Mouse (Mus musculus) adrenal gland, adult 18-20 months (tissue): ENCODE results near the gene Mto1. TPM values are rescaled to one million over a fixed set of nuclear protein-coding genes. Genes with fewer than 3 reads are reported as not detected.
"Not testable (repeated sequence)": the region's sequence is repeated elsewhere in the genome, so short reads cannot be mapped to it uniquely, and the experiment has no call there.

Source experiments
- DNase-seq, 2 experiments: peaks; one replicate each; pipeline ENCODE4 v3.0.0; 2021 to 2022; ENCODE audit warnings: low spot score in 2 of 2
- total RNA-seq, 2 experiments: library from RNA; stranded (reverse); gene quantifications; 1 replicate in 1 of 2; 2 replicates in 1 of 2; pipeline ENCODE4 v1.2.3; 2021

Mto1 gene
- total RNA-seq, 2 experiments from 2014 or later, result 27.2 to 29.2 TPM

- no peak for DNase-seq
These were observed 27.4 kb downstream of the Mto1 start for GRCm38 (mm10) chr9:78475383-78475780.

GRCm38 (mm10) chr9:78475873-78476272 is 27.9 kb downstream of the Mto1 start:
- no peak for DNase-seq

GRCm38 (mm10) chr9:78476531-78477020 is 28.6 kb downstream of the Mto1 start:
- DNase-seq, result no peak

- DNase-seq, result no peak
These were observed 29.1 kb downstream of the Mto1 start for GRCm38 (mm10) chr9:78477021-78477551.

DNA sequence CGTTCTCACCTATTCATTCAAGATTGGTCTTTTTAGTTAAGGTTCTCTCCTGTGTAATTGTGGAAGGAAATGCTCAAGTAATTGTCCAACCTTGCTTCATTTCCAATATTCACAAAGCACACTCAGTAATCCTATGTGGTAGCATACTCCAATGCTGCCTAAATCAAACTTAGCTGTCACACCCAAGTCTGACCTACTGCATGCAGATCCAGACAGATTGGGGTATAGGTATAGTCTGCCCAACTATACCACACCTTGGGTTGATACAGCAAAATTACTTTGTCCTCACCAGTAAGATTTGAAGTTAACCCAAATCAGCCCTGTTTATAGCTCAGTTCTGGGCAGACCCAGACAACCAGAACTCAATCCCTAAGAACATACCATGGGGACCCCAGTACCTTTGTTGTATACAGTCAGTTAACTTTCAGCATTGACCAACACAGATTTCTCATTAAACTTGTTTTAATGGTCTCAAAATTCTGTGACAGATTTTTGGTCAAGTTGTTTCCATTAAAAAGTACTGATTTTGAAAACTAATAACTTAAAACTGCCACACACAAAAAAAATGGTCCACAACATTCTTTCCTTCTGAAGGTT is 30.1 kb downstream of the Mto1 start:
- not testable (repeated sequence) for DNase-seq

DNA sequence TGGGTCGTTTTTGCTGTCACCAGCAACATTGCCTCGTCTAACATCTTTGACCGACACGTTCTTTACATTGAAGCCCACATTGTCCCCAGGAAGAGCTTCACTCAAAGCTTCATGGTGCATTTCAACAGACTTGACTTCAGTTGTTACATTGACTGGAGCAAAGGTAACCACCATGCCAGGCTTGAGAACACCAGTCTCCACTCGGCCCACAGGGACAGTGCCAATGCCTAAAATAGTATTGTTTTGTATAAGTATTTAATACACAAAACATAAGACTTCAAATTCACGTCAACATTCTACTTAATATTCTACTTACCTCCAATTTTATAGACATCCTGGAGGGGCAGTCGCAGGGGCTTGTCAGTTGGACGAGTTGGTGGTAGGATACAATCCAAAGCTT is 31.3 kb downstream of the Mto1 start:
- not testable (repeated sequence) for DNase-seq

GRCm38 (mm10) chr9:78480227-78480626 is 32.2 kb downstream of the Mto1 start:
- DNase-seq, result not testable (repeated sequence)

- DNase-seq, result peak; percentile 75
These were observed 32.8 kb downstream of the Mto1 start for GRCm38 (mm10) chr9:78480706-78481358.

- DNase-seq, result peak; percentile 96 to 98
These were observed 33.7 kb downstream of the Mto1 start for GRCm38 (mm10) chr9:78481423-78482331.

DNA sequence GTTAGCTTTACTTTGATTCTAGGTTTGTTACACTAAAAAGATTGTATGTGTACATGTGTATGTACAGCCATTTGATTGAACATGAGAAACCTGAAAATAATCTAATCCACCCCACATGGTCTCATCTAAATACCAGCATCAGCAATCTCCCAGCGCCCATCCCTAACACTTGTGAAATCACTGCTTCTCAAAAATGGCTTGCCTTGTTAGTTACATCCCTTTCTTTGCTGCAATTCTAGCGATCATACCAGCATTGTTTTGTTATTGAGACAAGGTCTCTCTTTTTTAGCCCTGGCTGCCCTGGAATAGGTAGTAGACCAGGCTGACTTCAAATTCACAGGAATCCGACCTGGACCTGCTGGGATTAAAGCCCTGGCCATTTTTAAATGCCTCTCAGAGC is 34.4 kb downstream of the Mto1 start:
- DNase-seq, result no peak

DNA sequence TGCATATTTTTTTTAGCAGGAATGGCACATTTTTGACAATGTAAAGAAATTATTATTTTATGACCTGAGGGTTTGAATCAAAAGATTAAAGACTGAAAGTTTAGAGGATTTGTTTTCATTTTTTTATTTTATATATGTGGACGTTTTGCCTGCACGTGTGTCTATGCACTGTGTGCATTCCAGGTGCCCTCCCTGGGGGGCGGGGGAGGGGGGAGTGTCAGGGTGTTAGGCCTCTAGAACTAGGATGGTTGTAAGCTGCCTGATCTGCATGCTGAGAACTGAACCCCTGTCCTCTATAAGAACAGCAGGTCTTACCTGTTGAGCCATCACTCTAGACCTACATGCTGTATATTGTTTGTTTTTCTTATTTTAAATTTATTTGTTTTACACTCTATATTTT is 36.7 kb downstream of the Mto1 start:
- no peak for DNase-seq

GRCm38 (mm10) chr9:78488021-78488420 is 40.0 kb downstream of the Mto1 start:
- not testable (repeated sequence) for DNase-seq

DNA sequence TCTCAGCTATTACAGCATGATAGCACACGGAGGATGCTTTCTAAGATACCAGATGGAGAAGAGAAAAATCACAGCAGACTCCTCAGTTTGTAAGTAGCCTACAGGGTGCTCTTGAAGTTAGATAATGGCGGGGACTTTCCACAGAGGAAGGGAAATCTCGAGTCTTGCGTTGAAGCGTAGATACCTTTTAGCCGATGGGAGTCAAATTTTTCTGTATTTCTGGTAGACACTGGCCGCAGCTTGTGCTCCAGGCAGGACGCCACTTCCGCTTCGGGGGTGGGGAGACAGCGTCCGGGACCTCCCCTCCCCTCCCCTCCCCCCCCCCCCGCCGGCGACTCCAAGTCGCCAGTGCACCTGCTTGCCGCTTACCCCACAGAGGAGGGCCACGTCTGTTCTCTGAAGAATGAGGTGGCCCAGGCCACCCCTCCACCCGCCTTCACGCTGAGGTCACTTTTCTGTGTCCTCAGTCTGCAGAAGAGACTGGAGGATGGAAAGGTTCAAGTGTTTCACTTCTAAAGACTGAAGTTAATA is 40.9 kb downstream of the Mto1 start, which contains the start of gene Eef1a1:
Gene Eef1a1, minus strand, starts transcription at position 262 of the 531 bp plus-strand sequence.
- peak; percentile 59 to 61 for DNase-seq

- no peak for DNase-seq
These were observed 43.2 kb downstream of the Mto1 start for GRCm38 (mm10) chr9:78491169-78491568.

GRCm38 (mm10) chr9:78492254-78492653 is 44.2 kb downstream of the Mto1 start:
- no peak for DNase-seq

DNA sequence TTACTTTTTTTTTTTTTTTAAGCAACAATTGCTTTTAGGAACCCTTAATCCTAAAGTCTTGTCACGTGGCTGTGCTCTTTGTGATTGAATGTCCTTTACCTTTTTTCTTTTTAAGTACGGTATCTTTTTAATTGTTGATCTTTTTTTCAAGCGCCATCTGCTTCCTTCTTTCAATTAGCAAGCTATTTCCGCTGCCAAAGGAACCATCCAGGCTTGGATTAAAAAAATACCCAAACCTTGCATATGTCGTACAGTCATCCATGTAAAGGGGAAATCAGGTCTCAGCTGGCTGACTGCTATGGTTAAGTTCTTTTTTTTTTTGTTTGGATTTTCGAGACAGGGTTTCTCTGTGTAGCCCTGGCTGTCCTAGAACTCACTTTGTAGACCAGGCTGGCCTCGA is 45.2 kb downstream of the Mto1 start:
- DNase-seq, result no peak

DNA sequence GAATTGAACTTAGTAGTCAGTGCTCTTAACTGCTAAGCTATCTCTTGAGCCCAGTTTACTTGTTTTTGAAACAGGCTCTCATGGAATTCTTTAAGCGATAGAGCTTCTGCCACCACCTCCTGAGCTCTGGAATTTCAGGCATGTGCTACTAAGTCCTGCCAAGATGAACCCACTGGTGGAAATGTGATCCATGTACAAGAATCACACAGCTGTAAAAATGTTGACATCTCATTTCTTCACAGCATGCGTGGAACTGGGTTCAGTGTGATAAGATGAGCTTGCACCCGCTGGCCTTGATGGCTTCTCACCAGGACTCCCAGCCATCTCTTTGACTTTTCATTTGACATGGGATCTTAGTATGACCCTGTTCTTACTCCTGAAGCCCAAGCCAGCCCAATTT is 52.4 kb downstream of the Mto1 start:
- DNase-seq, result no peak

DNA sequence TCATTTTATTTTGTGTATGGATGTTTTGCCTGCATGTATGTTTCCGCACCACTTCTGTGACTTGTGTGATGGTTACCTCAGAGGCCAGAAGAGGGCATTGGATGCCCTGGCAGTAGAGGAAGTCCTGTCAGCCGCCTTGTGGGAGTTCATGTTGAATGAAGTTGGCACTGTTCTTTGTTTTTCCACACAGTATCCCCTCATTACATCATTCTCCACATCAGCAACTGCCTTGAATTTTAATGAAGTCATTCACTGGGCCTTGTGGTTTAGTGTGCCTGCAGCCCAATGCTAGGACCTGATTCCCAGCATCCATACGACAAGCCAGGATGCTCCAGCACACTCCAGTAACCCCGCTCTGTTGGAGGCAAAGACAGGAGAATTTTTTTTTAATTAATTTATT is 53.3 kb downstream of the Mto1 start:
- no peak for DNase-seq

DNA sequence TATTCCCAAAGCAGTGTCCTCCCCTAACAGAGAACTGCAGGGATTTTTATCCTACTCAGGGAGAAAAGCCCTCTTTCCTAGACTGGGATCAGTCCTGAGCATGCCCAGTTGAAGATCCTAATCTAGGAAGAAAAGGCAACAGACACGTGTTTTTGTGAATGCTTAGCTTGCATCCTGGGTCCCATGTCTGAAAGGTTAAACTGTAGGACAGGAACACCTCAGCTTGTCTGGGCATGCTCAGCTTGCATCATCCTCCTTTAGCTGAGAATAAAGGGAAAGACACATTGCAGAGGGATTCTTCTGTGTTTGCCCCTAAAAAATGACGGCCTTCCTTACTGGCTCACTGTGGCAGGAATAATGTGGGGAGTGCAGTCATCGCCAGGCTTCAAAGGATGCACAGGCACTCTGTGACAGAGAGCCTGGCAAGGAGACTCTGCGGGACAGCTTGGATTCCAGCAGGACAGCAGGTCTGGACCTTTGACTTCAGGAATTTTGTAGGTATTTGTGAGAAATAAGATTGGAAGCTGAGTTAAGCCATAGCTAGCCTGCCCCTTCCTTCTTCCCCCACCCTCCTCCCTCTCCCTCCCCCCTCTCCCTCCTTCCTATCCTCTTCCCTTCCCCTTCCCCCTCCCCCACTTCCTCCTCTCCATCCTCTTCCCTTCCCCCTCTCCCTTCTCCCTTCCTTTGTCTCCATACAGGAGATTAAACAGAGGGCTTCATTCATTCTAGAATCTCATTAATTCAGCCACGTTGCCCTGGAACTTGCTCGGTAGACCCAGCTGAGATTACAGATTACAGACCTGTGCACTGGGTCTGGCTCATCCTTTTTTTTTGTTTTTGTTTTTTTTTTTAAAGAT is 55.4 kb downstream of the Mto1 start:
- DNase-seq, result no peak

GRCm38 (mm10) chr9:78504133-78504532 is 56.1 kb downstream of the Mto1 start:
- no peak for DNase-seq
